Mouse (Mus musculus) mouse embryonic stem cell (cell line): ENCODE data around the gene Slc6a18.

Source experiments
- in situ Hi-C, 2 experiments: fragments of 300-500 bp; cut with MboI; formaldehyde crosslinking; loops; 1 replicate in 1 of 2; 3 replicates in 1 of 2; pipeline ENCODE4 v1.14.3; 2019 to 2020; ENCODE audit warnings: low sequenced_read_pairs in 2 of 2, low pct_unique_long_range_greater_than_20kb in 1 of 2, mixed read lengths in 1 of 2; ENCODE audit not compliant: unreplicated experiment in 1 of 2

Gene Slc6a18

GRCm38 (mm10) chr13:73677853-73678252 is at the start of gene Slc6a18:
Gene Slc6a18, minus strand, starts transcription at chr13:73678023.
- in situ Hi-C loops = no loop called here

- in situ Hi-C loops = loop anchor here in 1 of 2 experiments (5.0 kb wide), 1 partner anchor 102 kb away; no protein-coding TSS in a partner anchor
Measured at GRCm38 (mm10) chr13:73725315-73725714, 47.5 kb upstream of the Slc6a18 start.

GRCm38 (mm10) chr13:73723081-73723668 is 45.4 kb upstream of the Slc6a18 start:
- in situ Hi-C loops = loop anchor here (5.0 to 25.0 kb wide), 3 partner anchors 104 to 564 kb away; partner anchors contain the start of gene Ahrr (in 1 of the 2)

- in situ Hi-C loops = loop anchor here (5.0 to 25.0 kb wide), 3 partner anchors 107 to 567 kb away; partner anchors contain the start of gene Ahrr (in 1 of the 2)
Measured at GRCm38 (mm10) chr13:73720241-73720640, 42.4 kb upstream of the Slc6a18 start.

- in situ Hi-C loops = loop anchor here in 1 of 2 experiments (25.0 kb wide), 1 partner anchor 569 kb away; the partner anchor contains the start of gene Ahrr
Measured at GRCm38 (mm10) chr13:73718225-73718624, 40.4 kb upstream of the Slc6a18 start.

- in situ Hi-C loops = loop anchor here (5.0 to 25.0 kb wide), 2 partner anchors 193 to 573 kb away; partner anchors contain the start of gene Ahrr (in 1 of the 2)
Measured at GRCm38 (mm10) chr13:73714020-73714419, 36.2 kb upstream of the Slc6a18 start.

- in situ Hi-C loops = loop anchor here (5.0 to 25.0 kb wide), 2 partner anchors 194 to 574 kb away; partner anchors contain the start of gene Ahrr (in 1 of the 2)
Measured at GRCm38 (mm10) chr13:73713204-73713603, 35.4 kb upstream of the Slc6a18 start.

- in situ Hi-C loops = loop anchor here (5.0 to 25.0 kb wide), 2 partner anchors 195 to 575 kb away; partner anchors contain the start of gene Ahrr (in 1 of the 2)
Measured at GRCm38 (mm10) chr13:73712228-73712627, 34.4 kb upstream of the Slc6a18 start.

- in situ Hi-C loops = loop anchor here (5.0 to 25.0 kb wide), 2 partner anchors 195 to 575 kb away; partner anchors contain the start of gene Ahrr (in 1 of the 2)
Measured at GRCm38 (mm10) chr13:73711803-73712202, 34.0 kb upstream of the Slc6a18 start.

GRCm38 (mm10) chr13:73711221-73711620 is 33.4 kb upstream of the Slc6a18 start:
- in situ Hi-C loops = loop anchor here (5.0 to 25.0 kb wide), 2 partner anchors 196 to 576 kb away; partner anchors contain the start of gene Ahrr (in 1 of the 2)

- in situ Hi-C loops = loop anchor here in 1 of 2 experiments (25.0 kb wide), 1 partner anchor 578 kb away; the partner anchor contains the start of gene Ahrr
Measured at GRCm38 (mm10) chr13:73709491-73709890, 31.7 kb upstream of the Slc6a18 start.

GRCm38 (mm10) chr13:73704694-73705325 is 27.0 kb upstream of the Slc6a18 start, which contains the start of gene Slc6a19:
Gene Slc6a19, minus strand, starts transcription at chr13:73704865.
- in situ Hi-C loops = loop anchor here in 1 of 2 experiments (25.0 kb wide), 1 partner anchor 582 kb away; the partner anchor contains the start of gene Ahrr

- in situ Hi-C loops = loop anchor here in 1 of 2 experiments (25.0 kb wide), 1 partner anchor 584 kb away; the partner anchor contains the start of gene Ahrr
Measured at GRCm38 (mm10) chr13:73703486-73703885, 25.7 kb upstream of the Slc6a18 start.

GRCm38 (mm10) chr13:73702776-73703175 is 25.0 kb upstream of the Slc6a18 start:
- in situ Hi-C loops = loop anchor here in 1 of 2 experiments (25.0 kb wide), 1 partner anchor 585 kb away; the partner anchor contains the start of gene Ahrr

GRCm38 (mm10) chr13:73701161-73701883 is 23.5 kb upstream of the Slc6a18 start:
- in situ Hi-C loops = loop anchor here in 1 of 2 experiments (25.0 kb wide), 1 partner anchor 586 kb away; the partner anchor contains the start of gene Ahrr

GRCm38 (mm10) chr13:73700554-73700953 is 22.7 kb upstream of the Slc6a18 start:
- in situ Hi-C loops = loop anchor here in 1 of 2 experiments (25.0 kb wide), 1 partner anchor 587 kb away; the partner anchor contains the start of gene Ahrr

GRCm38 (mm10) chr13:73699714-73700113 is 21.9 kb upstream of the Slc6a18 start:
- in situ Hi-C loops = loop anchor here in 1 of 2 experiments (10.0 to 25.0 kb wide), 2 partner anchors 275 to 588 kb away; partner anchors contain the start of gene Ahrr

- in situ Hi-C loops = loop anchor here in 1 of 2 experiments (10.0 kb wide), 1 partner anchor 272 kb away; no protein-coding TSS in a partner anchor
Measured at GRCm38 (mm10) chr13:73696529-73696928, 18.7 kb upstream of the Slc6a18 start.
